Mouse (Mus musculus) cerebellum, adult 9-10 months (tissue): ENCODE measurements around the gene Tex37.

Experiments used
- DNase-seq: peaks from one replicate; pipeline ENCODE4 v3.0.0; 2022

The Tex37 gene

GRCm38 (mm10) chr6:70918827-70919226 is at the start of gene Tex37:
TSS of gene Tex37 (minus strand) at chr6:70918927.
- no peak for DNase-seq

GRCm38 (mm10) chr6:70968291-70968690 is 49.6 kb upstream of the Tex37 start:
- no peak for DNase-seq

GRCm38 (mm10) chr6:70967422-70967821 is 48.7 kb upstream of the Tex37 start:
- no peak for DNase-seq

- no peak for DNase-seq
These were observed 47.0 kb upstream of the Tex37 start for GRCm38 (mm10) chr6:70965694-70966093.

GRCm38 (mm10) chr6:70964116-70964830 is 45.5 kb upstream of the Tex37 start:
- DNase-seq, result no peak

- no peak for DNase-seq
These were observed 38.7 kb upstream of the Tex37 start for GRCm38 (mm10) chr6:70957341-70957940.

- no peak for DNase-seq
These were observed 38.2 kb upstream of the Tex37 start for GRCm38 (mm10) chr6:70956936-70957335.

GRCm38 (mm10) chr6:70956285-70956912 is 37.7 kb upstream of the Tex37 start, which contains the start of gene Foxi3:
TSS of gene Foxi3 (plus strand) at chr6:70956531.
- DNase-seq, result no peak

GRCm38 (mm10) chr6:70955841-70956240 is 37.1 kb upstream of the Tex37 start:
- peak; percentile 4 for DNase-seq

- DNase-seq, result peak; percentile 8
These were observed 36.6 kb upstream of the Tex37 start for GRCm38 (mm10) chr6:70955291-70955800.

GRCm38 (mm10) chr6:70954040-70954439 is 35.3 kb upstream of the Tex37 start:
- peak; percentile 15 for DNase-seq

- no peak for DNase-seq
These were observed 34.5 kb upstream of the Tex37 start for GRCm38 (mm10) chr6:70953274-70953673.

GRCm38 (mm10) chr6:70931801-70932200 is 13.1 kb upstream of the Tex37 start:
- no peak for DNase-seq

GRCm38 (mm10) chr6:70921274-70922074 is 2.7 kb upstream of the Tex37 start:
- DNase-seq, result peak; percentile 73

GRCm38 (mm10) chr6:70912396-70912765 is 6.3 kb downstream of the Tex37 start:
- DNase-seq, result no peak

- peak; percentile 79 for DNase-seq
These were observed 6.9 kb downstream of the Tex37 start for GRCm38 (mm10) chr6:70911668-70912395.

- DNase-seq, result no peak
These were observed 8.4 kb downstream of the Tex37 start for GRCm38 (mm10) chr6:70910285-70910684.

- no peak for DNase-seq
These were observed 9.2 kb downstream of the Tex37 start for GRCm38 (mm10) chr6:70909572-70909971.

- DNase-seq, result no peak
These were observed 15.0 kb downstream of the Tex37 start for GRCm38 (mm10) chr6:70903689-70904088.

GRCm38 (mm10) chr6:70899594-70900003 is 19.1 kb downstream of the Tex37 start:
- DNase-seq, result no peak

GRCm38 (mm10) chr6:70898166-70898565 is 20.6 kb downstream of the Tex37 start:
- DNase-seq, result no peak

GRCm38 (mm10) chr6:70887993-70888392 is 30.7 kb downstream of the Tex37 start:
- no peak for DNase-seq
